Mouse (Mus musculus): ENCODE measurements around the gene Sp9. TPM values are rescaled to one million over a fixed set of nuclear protein-coding genes. Genes with fewer than 3 reads are reported as not detected.
A peak's percentile ranks its signal among the peaks of the same experiment; 100 is the strongest.

Sp9 gene
- total RNA-seq, 2 experiments from 2014 or later, result not detected

DNA sequence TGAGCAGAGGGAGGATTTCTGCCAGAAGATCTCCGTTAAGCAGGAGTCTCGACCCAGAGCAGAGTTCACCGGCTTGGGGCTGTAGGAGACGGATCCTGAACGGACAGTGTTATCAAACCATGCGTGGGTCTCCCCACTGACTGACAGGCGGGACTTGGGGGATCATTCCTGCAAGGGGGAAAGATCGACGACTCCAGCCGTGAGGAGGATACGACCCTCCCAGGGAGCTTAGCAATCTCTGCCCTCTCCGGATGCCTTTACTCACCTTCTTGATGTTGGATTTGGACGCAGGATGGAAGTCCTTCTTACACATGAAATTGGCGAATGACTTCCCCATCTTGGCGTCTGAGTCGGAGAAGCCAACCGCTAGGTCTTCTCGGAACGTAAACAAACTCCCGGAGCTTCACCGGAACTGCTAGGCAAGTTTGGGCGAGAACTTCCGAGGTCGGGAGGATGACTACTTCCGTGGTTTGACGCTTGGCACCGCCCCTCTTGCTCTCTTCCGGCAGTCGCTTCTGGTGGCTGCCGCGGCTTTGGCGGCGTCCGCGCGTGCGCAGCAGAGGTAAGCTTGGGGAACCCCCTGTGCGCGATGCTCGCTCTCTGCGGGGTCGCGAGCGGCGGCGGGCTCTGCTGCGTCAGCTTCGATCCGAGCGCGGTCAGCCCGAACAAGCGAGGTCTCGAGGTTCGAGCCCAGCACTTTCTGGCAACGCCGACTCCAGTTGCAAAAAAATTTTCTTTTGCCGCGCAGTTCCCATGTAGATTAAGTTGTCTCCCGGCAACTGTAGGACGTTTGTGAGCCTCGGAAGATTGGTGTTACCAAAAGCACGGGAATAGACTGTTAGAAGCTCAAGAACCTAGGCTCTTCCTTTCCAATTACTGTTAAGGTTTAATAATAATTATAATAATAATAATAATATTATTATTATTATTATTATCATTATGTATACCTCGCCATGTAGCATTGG lies 40.7 kb downstream of the Sp9 start, which contains the start of the genes Scrn3 and Cir1:
Gene Scrn3, plus strand, starts transcription at position 450 of the 965 bp plus-strand sequence.
Gene Cir1, minus strand, starts transcription at position 550 of the 965 bp plus-strand sequence.
- peak; percentile 95 for DNase-seq

DNA sequence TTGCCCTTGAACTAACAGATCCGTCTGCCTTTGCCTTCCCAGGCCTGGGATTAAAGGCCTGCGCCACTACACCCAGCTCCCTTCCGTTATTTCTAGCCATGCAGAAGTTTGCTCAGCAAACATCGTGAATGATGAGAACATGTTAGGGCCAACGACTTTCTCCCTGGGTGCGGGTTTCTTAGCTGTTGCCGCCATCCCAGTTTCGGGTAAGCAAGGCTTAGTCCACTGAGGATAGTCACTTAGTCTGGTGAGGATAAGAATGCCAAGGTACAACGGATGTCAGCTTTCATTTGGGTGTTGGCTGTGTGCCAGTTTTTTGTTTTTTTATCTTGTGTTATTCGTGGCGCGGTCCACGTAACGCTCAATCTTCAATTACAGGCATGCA lies 41.4 kb downstream of the Sp9 start:
- DNase-seq, result peak; percentile 58

DNA sequence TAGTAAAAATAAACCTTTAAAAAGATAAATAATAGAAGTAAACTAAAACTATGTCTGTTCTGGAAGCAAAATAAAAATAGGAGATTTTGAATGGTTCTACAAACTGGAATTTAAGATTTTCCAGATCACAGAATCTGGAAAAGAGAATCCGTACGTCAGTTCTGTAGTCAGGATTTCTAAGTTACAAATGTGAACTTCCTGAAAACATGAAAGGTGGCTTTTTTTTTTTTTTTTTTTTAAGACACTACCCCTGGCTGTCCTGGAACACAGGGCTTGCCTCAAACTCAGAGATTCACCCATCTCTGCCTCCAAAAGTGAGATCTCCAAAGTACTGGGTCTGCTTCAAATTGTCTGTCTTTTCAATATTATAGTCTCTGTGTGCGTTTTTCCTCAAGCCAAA lies 42.6 kb downstream of the Sp9 start:
- DNase-seq, result no peak

DNA sequence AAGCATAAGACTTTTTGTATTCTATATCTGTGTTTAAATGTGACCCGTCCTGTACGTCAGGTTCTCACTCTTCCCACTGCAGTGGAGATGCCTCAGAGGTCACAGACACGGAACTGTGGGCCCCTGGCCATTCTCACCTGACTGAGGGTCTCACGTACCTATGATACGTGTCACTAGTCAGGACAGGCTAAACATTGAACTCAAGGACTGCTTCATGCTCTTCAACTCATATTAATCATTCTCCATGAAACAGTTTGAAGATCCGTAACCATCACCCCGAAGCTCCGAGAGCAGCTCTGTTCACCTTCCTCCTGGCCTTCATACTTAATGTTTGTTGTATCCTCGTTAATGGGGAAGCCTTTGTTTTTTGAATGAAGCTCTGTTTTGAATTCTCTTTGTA lies 45.7 kb downstream of the Sp9 start:
- DNase-seq, result no peak

DNA sequence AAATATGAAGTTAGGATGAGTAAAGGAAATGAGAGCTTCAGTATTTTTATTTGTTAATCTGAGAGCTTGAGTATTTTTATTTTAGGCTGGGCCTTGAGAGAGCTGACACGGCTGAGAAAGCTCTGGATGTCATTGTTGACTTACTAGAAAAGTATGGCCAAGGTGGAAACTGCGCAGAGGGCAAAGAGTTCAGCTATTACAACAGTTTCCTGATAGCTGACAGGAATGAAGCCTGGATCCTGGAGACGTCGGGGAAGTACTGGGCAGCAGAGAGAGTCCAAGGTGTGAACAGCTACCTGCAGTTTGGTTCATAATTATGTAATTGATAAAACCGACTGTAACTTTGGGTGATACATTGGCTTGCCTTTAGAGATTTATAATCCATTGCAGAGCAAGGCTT lies 47.5 kb downstream of the Sp9 start:
- DNase-seq, result no peak

DNA sequence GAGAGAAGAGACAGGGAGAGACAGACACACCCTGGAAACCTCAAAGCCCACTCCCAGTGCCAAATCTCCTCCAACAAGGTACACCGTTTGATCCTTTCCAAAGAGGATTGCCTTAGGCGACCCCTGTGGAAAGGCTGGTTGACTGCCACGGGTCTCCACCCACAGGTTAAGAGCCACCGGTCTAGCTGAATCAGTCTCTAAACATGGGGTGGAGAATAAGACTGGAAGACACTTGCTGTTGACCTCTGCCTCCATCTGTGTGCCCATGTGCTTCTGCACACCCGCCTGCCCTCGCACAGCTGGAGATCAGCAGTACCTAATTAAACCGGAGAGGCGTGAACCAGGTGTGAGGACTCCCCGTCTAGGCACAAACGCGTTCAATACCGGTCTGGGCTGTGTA lies 51.3 kb downstream of the Sp9 start:
- no peak for DNase-seq

DNA sequence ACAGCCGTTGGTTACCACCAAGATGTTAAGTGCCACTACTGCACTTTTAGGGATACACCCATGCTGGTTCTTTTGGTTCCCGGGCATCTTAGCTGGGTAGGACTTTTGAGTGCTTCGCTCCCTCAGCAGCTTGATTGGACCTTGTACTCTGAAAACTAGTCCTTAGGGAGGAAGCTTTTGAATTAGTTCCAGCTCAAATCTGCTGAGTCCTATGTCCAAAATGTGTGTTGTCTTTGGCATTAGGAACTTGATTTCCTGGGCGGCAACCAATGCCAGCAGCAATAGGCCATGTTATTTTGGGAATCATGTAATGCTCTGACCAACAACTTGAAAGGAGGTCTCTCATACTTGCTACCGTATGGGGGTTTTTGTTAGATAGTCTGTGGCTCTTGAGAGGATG lies 54.1 kb downstream of the Sp9 start:
- peak; percentile 28 for DNase-seq

Other genes with a start within 250 kb of the Sp9 start
- 10 to 100 TPM; 54.7 to 55.2 TPM for gene Ola1, start 53.0 kb upstream of the Sp9 start, total RNA-seq (2021)
- gene Scrn3, start 40.7 kb downstream of the Sp9 start, total RNA-seq (2021), result 10 to 100 TPM; 19.8 to 21.9 TPM
- 10 to 100 TPM; 16.0 to 21.7 TPM for gene Cir1, start 40.8 kb downstream of the Sp9 start, total RNA-seq (2021)
- 1 to 10 TPM; 6.7 to 9.8 TPM for gene Gpr155, start 114.6 kb downstream of the Sp9 start, total RNA-seq (2021)

Data from adrenal gland, postnatal 10 days (tissue).